Mouse (Mus musculus) embryonic facial prominence, embryonic 15.5 days (tissue): Measurements from ENCODE around the gene Gimap9. TPM values are rescaled to one million over a fixed set of nuclear protein-coding genes. Genes with fewer than 3 reads are reported as not detected.
A peak's percentile ranks its signal among the peaks of the same experiment; 100 is the strongest.

Experiments used
- ATAC-seq: fragments of 200-750 bp; cut with Nextera tagmentation; 2 replicates; pipeline ENCODE4 v1.8.0; 2017; ENCODE audit warnings: low read depth, moderate TSS enrichment; ENCODE audit not compliant: insufficient number of reproducible peaks, low FRiP score, low TSS enrichment
- H3K27ac ChIP-seq: fragments of 300-500 bp; sonication (generic); replicated peaks from 2 replicates; pipeline ENCODE4 v1.5.1; 2015; ENCODE audit warnings: mild to moderate bottlenecking, inconsistent platforms
- H3K27me3 ChIP-seq: fragments of 300-500 bp; sonication (generic); 2 replicates; pipeline ENCODE4 v1.6.1; 2015; ENCODE audit warnings: inconsistent platforms
- H3K36me3 ChIP-seq: fragments of 300-500 bp; sonication (generic); 2 replicates; pipeline ENCODE4 v1.6.1; 2015; ENCODE audit warnings: mild to moderate bottlenecking, inconsistent platforms
- H3K4me1 ChIP-seq: fragments of 300-500 bp; sonication (generic); 2 replicates; pipeline ENCODE4 v1.6.1; 2015; ENCODE audit warnings: inconsistent platforms
- H3K4me2 ChIP-seq: fragments of 300-500 bp; sonication (generic); replicated peaks from 2 replicates; pipeline ENCODE4 v1.6.1; 2015; ENCODE audit warnings: mild to moderate bottlenecking, inconsistent platforms
- H3K4me3 ChIP-seq: fragments of 300-500 bp; sonication (generic); replicated peaks from 2 replicates; pipeline ENCODE4 v1.5.1; 2015; ENCODE audit warnings: mild to moderate bottlenecking, inconsistent platforms
- H3K9ac ChIP-seq: fragments of 300-500 bp; sonication (generic); 2 replicates; pipeline ENCODE4 v1.6.1; 2015; ENCODE audit warnings: inconsistent platforms
- H3K9me3 ChIP-seq: fragments of 300-500 bp; sonication (generic); replicated peaks from 2 replicates; pipeline ENCODE4 v1.6.1; 2016; ENCODE audit warnings: inconsistent platforms
- WGBS: fragments of 180-500 bp; shearing (Covaris S2); methylation state at CpG from one replicate; pipeline ENCODE4 v1.1.7; 2015; 5-methylcytosine and 5-hydroxymethylcytosine counted together
- polyA plus RNA-seq: library from polyadenylated mRNA; unstranded; fragments of >200 nt; fragmentation: Nextera tagmentation; extraction: Ambion mirVana; gene quantifications from 2 replicates; pipeline ENCODE4 v1.2.1, GENCODE M21; 2015

The Gimap9 gene
- polyA plus RNA-seq, 1 experiment from 2014 or later = 10.6 TPM

DNA sequence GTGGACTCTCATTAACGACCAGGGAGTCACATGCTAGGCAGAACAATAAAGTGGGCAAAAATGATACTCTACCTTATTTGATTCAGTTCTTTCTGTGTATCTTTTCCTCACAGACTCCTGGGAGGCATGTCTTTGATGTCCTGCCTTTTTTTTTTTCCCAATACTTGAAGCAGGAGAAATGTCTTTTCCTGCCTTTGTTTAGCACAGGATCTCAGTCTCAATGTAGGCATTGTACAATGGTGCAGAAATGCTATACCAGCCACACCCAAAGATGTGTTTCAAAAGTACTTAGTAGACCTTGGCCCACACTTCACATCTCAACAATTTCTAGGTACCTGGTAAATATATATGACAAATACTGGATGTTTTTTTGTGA lies 21.6 kb downstream of the Gimap9 start:
- H3K4me1 ChIP-seq = no peaks in the 10 kb centered on the region
- 39% methylated on average over 1 of the region's 1 CpGs for WGBS
- H3K9me3 ChIP-seq = no peaks in the 10 kb centered on the region
- no peaks in the 10 kb centered on the region for H3K36me3 ChIP-seq
- no peaks in the 10 kb centered on the region for H3K27me3 ChIP-seq
- H3K4me3 ChIP-seq = no peak overlapping the region
- ATAC-seq = no peak
- H3K9ac ChIP-seq = no peak overlapping the region
- H3K27ac ChIP-seq = no peak overlapping the region
- no peak overlapping the region for H3K4me2 ChIP-seq

DNA sequence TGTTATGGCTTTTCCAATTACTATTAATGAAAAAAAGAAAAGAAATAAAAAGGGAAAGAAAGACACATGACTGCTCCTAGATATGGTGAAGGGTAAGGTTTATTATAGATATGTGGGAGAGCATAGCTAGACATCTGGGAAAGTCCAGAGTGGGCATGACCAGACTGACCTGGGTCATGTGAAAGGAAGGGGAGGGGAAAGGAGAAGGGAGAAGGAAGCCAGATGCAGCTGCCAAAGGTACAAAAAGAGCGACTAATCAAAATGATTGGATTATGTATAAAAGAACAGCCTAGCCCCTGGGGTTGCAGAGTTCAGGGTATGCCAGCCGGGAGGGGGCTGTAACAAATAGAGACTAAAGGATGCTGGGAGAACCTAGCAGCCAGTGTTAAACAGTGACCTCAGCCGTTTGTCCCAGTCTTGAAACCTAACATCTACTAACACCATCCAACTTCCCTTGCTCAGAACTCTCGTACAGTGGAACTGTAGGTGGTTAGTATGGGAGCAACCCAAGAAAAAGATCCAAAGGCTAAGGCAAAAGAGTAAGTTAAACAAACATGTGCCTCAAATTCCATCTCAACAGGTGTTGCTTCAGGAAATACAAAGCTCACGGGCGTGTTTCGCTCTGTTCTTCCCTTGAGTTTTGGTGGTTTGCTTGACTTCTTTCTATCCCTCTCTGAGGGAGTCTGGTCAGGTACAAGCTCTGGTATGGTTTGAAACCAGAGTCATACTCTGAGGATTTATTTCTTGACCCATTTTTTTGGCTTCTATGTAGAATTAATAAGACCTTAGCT lies 22.3 kb downstream of the Gimap9 start:
- no peak overlapping the region for H3K4me3 ChIP-seq
- H3K4me1 ChIP-seq = no peaks in the 10 kb centered on the region
- H3K4me2 ChIP-seq = no peak overlapping the region
- H3K9ac ChIP-seq = no peak overlapping the region
- 68% methylated on average over 7 of the region's 7 CpGs for WGBS
- ATAC-seq = no peak
- no peak overlapping the region for H3K27ac ChIP-seq
- no peaks in the 10 kb centered on the region for H3K27me3 ChIP-seq
- no peaks in the 10 kb centered on the region for H3K36me3 ChIP-seq
- H3K9me3 ChIP-seq = no peaks in the 10 kb centered on the region

DNA sequence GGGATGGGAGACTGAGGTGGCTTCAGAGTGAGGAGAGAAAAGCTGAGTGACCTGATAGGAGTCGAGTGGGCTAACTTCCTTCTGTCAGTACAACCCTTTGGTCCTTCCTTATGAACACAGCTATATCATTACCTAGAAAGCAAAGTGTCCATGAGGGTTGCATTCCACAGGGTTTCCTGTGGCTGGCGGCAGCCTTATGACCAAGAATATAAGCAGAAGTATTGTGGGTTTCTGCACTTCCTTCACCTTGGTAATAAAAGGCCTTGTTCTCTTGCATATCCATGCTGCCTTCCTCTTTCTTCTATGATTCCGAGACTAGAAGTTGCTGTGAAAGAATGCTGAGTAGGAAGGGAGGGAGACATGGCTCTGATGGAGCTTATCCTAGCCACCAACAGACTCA lies 23.0 kb downstream of the Gimap9 start:
- Histone ChIP-seq H3K4me3 (no peak overlapping the region), H3K27ac (no peak overlapping the region), H3K36me3 (no peaks in the 10 kb centered on the region), H3K9me3 (no peaks in the 10 kb centered on the region), H3K4me2 (no peak overlapping the region), H3K4me1 (no peaks in the 10 kb centered on the region), H3K27me3 (no peaks in the 10 kb centered on the region), H3K9ac (no peak overlapping the region)
- no peak for ATAC-seq
- 77% methylated on average over 3 of the region's 3 CpGs for WGBS

DNA sequence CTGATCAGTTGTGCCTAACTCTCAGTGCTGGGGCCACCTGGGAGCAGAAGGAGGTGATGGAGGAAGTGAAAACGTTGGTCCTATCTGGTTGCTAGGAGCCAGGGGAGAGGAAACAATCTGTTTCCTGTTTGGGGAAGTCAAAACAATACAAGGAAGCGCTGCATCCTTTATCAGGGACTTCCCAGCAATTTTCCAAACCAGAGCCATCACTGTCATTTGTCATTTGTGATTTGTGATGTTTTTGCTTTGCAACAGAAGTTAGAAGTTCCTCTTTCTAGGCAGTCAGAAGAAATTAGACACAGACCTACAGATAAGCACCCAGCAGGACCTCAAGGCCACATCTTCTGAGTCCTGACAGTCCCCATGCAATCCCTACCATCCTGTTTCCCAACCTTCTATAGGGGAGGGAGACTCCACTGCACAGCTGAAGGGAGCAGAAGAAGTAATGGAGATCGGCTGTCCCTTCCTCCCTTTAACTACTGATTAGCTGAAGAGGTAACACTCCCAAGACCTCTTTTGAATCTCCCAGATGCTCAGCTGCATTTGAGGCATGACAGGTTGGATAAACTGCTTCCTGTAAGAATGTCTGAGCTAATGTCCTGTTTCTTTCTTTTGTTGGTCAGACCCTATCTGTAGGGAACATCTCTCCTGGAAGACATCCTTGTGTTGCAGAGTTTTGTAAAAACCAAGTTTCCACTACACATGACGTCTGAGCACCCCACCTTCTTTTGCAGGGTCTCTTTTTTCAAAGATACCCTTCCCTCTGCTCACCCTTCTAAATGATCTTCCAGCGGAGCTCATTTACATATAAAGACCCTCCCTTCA lies 24.5 kb downstream of the Gimap9 start:
- no peaks in the 10 kb centered on the region for H3K4me1 ChIP-seq
- 48% methylated on average over 5 of the region's 5 CpGs for WGBS
- H3K4me3 ChIP-seq = no peak overlapping the region
- no peak for ATAC-seq
- H3K9me3 ChIP-seq = no peaks in the 10 kb centered on the region
- H3K36me3 ChIP-seq = no peaks in the 10 kb centered on the region
- H3K4me2 ChIP-seq = no peak overlapping the region
- H3K27me3 ChIP-seq = no peaks in the 10 kb centered on the region
- no peak overlapping the region for H3K9ac ChIP-seq
- H3K27ac ChIP-seq = 0 out of 2 replicates have a peak overlapping the region, but pooled peaks have one; percentile 4

DNA sequence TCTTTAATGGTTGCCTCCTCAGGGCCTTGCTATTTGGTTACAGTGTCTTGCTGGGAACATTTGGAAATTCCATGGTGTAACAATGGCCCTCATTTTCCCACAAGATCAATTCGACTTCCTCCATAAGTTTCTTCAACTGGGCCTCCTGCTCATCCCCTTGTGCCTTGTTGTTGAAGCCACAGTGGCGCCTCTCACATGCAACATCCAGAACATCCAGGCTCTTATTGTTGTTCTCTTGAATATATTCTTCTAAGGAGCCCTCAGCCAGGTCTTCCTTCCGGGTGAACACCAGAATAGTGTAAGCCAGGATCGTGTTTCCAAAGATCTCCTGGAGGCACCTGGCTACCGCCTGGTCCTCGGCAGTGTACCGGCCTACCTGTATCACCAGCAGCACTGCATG lies 26.2 kb downstream of the Gimap9 start:
- no peak overlapping the region for H3K27ac ChIP-seq
- H3K4me3 ChIP-seq = no peak overlapping the region
- H3K4me2 ChIP-seq = no peak overlapping the region
- no peak overlapping the region for H3K9ac ChIP-seq
- no peaks in the 10 kb centered on the region for H3K36me3 ChIP-seq
- H3K4me1 ChIP-seq = no peaks in the 10 kb centered on the region
- H3K9me3 ChIP-seq = no peaks in the 10 kb centered on the region
- WGBS = 73% methylated on average over 7 of the region's 7 CpGs
- no peaks in the 10 kb centered on the region for H3K27me3 ChIP-seq
- no peak for ATAC-seq

DNA sequence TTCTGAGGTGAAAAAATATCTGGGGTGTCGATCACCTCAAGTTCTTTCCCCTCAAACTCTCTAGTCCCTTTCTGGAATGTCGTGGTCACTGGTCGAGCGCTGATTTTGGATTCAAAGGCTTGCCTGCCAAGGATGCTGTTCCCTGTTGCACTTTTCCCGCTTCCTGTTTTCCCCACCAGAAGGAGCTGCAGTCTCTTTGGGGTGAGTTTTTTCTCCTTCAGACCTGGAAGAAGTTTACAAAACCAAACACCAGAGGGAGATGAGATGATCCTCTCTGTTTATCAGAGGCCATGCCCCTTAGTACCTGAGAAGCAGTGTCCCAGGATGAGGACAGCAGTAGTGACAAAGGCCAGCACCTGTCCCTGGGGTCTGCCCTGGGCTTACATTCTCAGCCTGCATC lies 26.7 kb downstream of the Gimap9 start:
- 60% methylated on average over 5 of the region's 5 CpGs for WGBS
- no peak overlapping the region for H3K27ac ChIP-seq

DNA sequence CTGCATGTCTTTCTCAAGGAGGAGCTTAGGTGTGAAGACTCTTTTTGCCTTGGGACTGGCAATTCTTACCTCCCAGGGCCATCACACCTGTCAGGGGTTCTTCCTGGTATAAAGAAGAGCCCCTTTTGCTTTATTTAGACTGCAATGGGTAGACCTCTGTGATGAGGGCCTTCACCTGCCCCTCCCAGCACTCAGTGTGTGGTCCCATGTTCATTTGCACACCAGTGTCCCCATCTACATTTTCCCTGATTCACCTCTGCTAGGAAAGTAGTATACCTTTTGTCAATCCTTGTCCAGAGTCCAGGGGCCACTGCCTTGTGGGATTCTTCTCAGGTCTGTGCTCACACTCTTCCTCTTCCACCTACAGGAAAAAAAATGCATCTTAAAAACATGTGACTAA lies 28.2 kb downstream of the Gimap9 start:
- H3K27ac ChIP-seq = no peak overlapping the region
- no peaks in the 10 kb centered on the region for H3K36me3 ChIP-seq
- no peak overlapping the region for H3K4me3 ChIP-seq
- H3K4me1 ChIP-seq = no peaks in the 10 kb centered on the region
- H3K9ac ChIP-seq = no peak overlapping the region
- no peak for ATAC-seq
- no peaks in the 10 kb centered on the region for H3K27me3 ChIP-seq
- no peak overlapping the region for H3K4me2 ChIP-seq
- no peaks in the 10 kb centered on the region for H3K9me3 ChIP-seq

More for the DNA sequence above, 26.7 kb downstream of the Gimap9 start:
- H3K4me3 ChIP-seq = no peak overlapping the region
- no peaks in the 10 kb centered on the region for H3K9me3 ChIP-seq
- H3K4me2 ChIP-seq = no peak overlapping the region
- ATAC-seq = no peak
- no peaks in the 10 kb centered on the region for H3K36me3 ChIP-seq
- H3K9ac ChIP-seq = no peak overlapping the region
- no peaks in the 10 kb centered on the region for H3K4me1 ChIP-seq
- no peaks in the 10 kb centered on the region for H3K27me3 ChIP-seq

DNA sequence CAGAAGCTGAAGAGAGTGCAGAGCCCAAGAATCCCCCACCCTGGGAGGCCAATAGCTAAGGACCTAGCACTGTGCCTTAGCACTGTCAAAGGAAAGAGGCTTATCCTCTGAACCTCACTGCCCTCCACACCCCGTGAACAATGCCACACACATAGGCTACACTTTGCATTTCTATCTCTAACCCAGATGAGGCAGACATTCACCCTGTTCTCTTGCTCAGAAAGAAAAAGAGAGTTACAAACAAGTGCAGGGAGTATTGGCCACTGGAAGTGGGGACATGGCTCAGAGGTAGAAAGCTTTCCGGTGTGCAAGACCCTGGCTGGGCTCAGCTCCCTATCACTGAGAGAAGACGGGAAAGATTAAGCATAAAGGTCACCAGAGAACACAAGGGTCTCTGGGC lies 30.2 kb downstream of the Gimap9 start:
- H3K27me3 ChIP-seq = no peaks in the 10 kb centered on the region
- ATAC-seq = no peak
- H3K4me3 ChIP-seq = no peak overlapping the region
- no peaks in the 10 kb centered on the region for H3K4me1 ChIP-seq
- no peak overlapping the region for H3K9ac ChIP-seq
- no peak overlapping the region for H3K4me2 ChIP-seq
- 51% methylated on average over 3 of the region's 3 CpGs for WGBS
- H3K9me3 ChIP-seq = no peaks in the 10 kb centered on the region
- no peaks in the 10 kb centered on the region for H3K36me3 ChIP-seq
- no peak overlapping the region for H3K27ac ChIP-seq

DNA sequence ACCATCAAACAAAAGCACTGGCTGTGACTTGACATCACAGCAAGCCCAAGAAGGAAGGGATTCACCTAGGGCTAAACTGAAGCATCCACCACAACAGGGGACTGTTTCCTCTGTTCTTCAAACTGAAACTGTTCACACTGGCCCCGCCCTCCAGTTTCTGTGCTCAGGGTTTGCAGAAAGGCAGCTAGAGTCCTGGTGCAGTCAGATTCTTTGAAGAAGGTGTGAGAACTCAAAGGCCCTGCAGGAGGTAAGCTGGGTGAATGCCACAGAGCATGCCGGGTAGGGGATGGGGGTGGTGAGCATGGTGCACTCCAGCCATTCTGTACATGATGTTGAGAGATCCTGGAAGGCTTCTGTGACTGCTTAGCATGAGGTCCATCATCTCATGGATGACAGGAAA lies 42.5 kb downstream of the Gimap9 start, which contains the start of the genes Gm28053 and Gimap7:
Gene Gm28053, plus strand, starts transcription at position 153 of the 400 bp plus-strand sequence.
Gene Gimap7, plus strand, starts transcription at position 167 of the 400 bp plus-strand sequence.
- 68% methylated on average over 2 of the region's 2 CpGs for WGBS
- Histone ChIP-seq H3K36me3 (no peaks in the 10 kb centered on the region), H3K9me3 (no peaks in the 10 kb centered on the region), H3K4me2 (no peak within 1 kb of the TSS), H3K27ac (no peak within 1 kb of the TSS), H3K27me3 (no peaks in the 10 kb centered on the region), H3K9ac (no peak within 1 kb of the TSS), H3K4me1 (no peaks in the 10 kb centered on the region), H3K4me3 (no peak within 1 kb of the TSS)
- no peak for ATAC-seq

DNA sequence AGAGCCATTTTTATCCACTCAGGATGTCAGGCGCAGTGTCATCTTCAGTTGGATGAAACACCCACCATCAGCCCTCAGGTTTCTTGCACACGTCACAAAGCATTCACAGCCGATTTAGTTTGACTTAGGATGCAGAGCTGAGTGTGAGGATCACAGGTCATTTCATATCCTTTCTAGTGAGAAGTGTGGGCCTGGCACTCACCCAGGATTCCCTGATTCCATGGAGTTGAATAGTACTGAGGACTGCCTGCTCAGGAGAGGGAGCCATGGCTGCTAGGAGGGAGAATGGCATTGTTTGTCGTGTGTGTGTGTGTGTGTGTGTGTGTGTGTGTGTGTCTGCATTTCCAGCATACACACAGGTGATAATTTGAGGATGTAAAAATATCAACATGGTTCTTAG lies 44.4 kb downstream of the Gimap9 start:
- Histone ChIP-seq H3K27me3 (no peaks in the 10 kb centered on the region), H3K4me2 (no peak overlapping the region), H3K9ac (no peak overlapping the region), H3K36me3 (no peaks in the 10 kb centered on the region), H3K4me1 (no peaks in the 10 kb centered on the region), H3K9me3 (no peaks in the 10 kb centered on the region), H3K27ac (no peak overlapping the region), H3K4me3 (no peak overlapping the region)
- ATAC-seq = no peak
- WGBS = 76% methylated on average over 4 of the region's 4 CpGs

DNA sequence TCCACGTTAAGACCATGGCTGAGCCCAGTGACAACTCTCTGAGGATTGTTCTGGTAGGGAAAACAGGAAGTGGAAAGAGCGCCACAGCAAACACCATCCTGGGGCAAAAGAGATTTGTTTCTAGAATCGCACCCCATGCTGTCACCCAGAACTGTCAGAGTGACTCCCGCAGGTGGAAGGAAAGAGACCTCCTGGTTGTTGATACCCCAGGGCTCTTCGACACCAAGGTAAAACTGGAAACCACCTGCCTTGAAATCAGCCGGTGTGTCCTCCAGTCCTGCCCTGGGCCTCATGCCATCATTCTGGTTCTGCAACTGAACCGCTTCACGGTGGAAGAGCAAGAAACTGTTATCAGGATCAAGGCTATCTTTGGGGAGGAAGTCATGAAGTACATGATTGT lies 47.5 kb downstream of the Gimap9 start:
- Histone ChIP-seq H3K36me3 (no peaks in the 10 kb centered on the region), H3K27me3 (no peaks in the 10 kb centered on the region), H3K27ac (no peak overlapping the region), H3K4me3 (no peak overlapping the region), H3K9me3 (no peaks in the 10 kb centered on the region), H3K4me1 (no peaks in the 10 kb centered on the region), H3K9ac (no peak overlapping the region), H3K4me2 (no peak overlapping the region)
- WGBS = 74% methylated on average over 8 of the region's 8 CpGs
- ATAC-seq = no peak
